Mouse (Mus musculus): ENCODE data around the gene Nrxn1.

GRCm38 (mm10) chr17:90808256-90808655 lies 284.6 kb downstream of the Nrxn1 start:
- TF ChIP-seq POLR2A (IDR thresholded peaks at IDR 0.05; ENCODE audit: borderline replicate concordance, extremely low read depth, low read depth, low read length) (no peak), CTCF (IDR thresholded peaks at IDR 0.05; ENCODE audit: insufficient read depth, low read length) (no peak)
